Mouse (Mus musculus) brain, embryonic 14.5 days (tissue): Measurements from ENCODE around the gene Pklr.

ENCODE experiments used
- CTCF ChIP-seq: fragments of 200-500 bp; IDR thresholded peaks from 2 replicates; pipeline ENCODE4 v1.5.1; 2012; ENCODE audit warnings: inconsistent platforms, mild to moderate bottlenecking, moderate library complexity, borderline replicate concordance; ENCODE audit not compliant: insufficient read depth, insufficient read length; ENCODE audit errors: extremely low read depth
- POLR2A ChIP-seq: fragments of 200-500 bp; IDR thresholded peaks from 2 replicates; pipeline ENCODE4 v1.6.1; 2012; ENCODE audit warnings: mild to moderate bottlenecking, inconsistent platforms, borderline replicate concordance; ENCODE audit not compliant: poor library complexity, insufficient read depth, insufficient read length, severe bottlenecking; ENCODE audit errors: extremely low read depth

- TF ChIP-seq CTCF (peak; percentile 51; the same call in 1 of the 2 replicates), POLR2A (peak; percentile 59; the same call in 1 of the 2 replicates)
Observed at GRCm38 (mm10) chr3:89159616-89160344, 23.8 kb downstream of the Pklr start, which contains the start of gene Hcn3.
